Mouse (Mus musculus): ENCODE results near the gene Col9a3.

- TF ChIP-seq CTCF (IDR thresholded peaks at IDR 0.05; ENCODE audit: borderline replicate concordance, insufficient read depth, low read depth, low read length) (no peak), POLR2A (IDR thresholded peaks at IDR 0.05; ENCODE audit: borderline replicate concordance, insufficient read depth, low read length) (no peak)
Measured at GRCm38 (mm10) chr2:180646841-180647240, 49.3 kb downstream of the Col9a3 start.

All from cerebellum, adult 2 months (tissue).